Mouse (Mus musculus) heart, adult 9 months (tissue): ENCODE data around the gene Krt14.
"Not testable (repeated sequence)": the region's sequence is repeated elsewhere in the genome, so short reads cannot be mapped to it uniquely, and the experiment has no call there.

Experiments
- DNase-seq, 2 experiments: peaks; one replicate each; pipeline ENCODE4 v3.0.0; 2022; ENCODE audit warnings: low spot score in 2 of 2

The Krt14 gene

DNA sequence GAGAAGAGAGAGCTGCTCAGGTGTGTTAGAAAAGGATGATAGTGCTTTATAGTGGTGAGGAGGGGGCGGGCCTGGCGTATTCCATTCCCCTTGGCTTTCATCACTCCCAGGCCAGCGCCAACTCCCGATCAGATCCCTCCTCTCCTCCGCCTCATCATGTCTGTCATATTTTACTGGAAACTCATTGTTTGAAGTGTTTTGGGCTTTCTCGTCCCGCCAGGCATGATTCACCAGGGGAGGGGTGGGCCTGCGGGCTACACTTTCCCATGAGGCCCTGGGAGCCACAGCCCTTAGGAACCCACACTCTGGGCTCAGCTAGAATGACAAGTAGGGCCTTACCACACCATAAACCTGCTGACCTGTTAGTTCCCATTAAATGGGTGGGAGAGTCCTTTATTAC lies at the start of gene Krt14:
Gene Krt14 (minus strand): TSS at position 51 of the 400 bp plus-strand sequence.
- DNase-seq, result no peak

DNA sequence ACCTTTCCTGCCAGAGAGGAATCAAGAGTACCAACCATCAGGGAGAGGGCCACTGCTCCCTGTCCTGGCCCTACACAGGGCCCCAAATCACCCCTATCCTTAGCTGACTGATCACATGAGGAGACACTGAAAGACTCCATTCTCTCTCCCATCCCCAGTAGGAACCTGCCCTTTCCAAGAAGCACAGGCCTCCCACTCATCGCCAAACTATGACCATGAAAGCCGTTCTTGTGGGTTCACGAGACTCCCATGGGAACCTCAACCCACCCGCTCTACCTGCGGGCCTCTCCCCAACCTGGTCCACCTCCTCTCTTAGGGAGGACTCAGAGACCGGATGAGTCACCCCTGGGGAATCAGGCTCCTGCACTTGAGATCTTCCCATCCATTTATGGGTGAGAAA lies 48.2 kb upstream of the Krt14 start:
- DNase-seq, result no peak

DNA sequence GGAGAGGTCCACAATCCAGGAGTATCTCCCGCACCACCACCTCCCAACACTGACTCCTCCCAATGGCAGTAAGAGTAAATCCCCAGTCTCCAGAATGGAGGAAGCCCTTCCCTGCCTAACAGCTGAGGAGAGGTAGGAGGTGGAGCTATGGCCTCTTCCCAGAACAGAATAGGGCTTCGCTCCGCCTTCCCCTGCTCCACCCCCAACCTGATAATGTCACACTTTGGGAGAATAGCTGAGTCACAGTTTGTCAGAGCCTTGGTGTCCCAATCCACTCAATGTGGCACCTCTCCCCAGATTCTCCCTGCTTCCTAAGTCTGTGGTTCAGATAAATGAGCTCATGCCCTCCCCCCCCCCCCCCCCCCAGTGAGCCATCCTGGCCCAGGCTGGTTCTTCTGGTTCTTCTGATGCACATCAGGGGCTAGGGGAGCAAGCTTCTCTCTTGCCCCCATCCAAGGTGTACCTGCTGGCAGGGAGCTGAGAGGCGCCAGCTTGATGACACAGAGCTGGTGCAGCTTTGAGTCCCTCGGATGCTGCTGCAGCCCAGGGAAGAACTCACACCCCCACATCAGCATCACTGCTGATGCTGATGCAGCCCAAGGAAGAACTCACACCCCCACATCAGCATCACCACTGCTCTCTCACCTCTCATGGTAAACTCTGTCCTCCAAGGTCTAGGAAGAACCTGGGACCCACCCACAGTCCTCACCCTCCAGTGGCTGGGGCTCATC lies 47.2 kb upstream of the Krt14 start:
- no peak for DNase-seq

DNA sequence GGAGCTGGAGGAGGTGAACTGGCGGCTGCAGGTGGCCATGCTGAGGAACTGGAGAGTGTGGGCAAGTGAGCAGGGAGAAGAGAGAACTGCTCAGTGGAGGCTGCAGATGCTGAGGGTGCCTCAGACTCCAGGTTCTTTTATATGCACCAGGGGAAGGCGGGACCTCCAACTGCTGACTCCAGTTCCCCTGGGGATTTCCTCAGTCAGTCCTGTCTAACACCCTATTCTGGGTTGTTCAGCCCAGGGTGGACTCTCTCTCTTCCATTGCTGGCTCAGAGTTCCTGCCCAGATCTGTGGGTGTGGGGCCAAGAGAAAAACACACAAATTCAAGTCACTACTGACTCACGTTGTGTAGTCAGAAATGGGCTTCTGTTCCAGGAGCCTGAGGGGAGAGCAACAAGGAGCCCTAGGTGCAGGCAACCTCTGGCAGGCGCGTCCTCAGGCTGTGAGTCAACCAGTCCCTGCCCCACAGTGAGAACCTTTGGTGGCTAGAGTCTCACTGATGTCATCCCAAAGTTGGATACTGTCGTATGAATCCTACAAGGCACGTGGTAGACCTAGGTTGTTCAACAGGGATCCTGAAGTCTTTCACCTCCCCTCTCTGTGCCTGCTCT lies 41.6 kb upstream of the Krt14 start, which contains the start of gene Krt16:
Gene Krt16 (minus strand): TSS at position 51 of the 614 bp plus-strand sequence.
- DNase-seq, result no peak

DNA sequence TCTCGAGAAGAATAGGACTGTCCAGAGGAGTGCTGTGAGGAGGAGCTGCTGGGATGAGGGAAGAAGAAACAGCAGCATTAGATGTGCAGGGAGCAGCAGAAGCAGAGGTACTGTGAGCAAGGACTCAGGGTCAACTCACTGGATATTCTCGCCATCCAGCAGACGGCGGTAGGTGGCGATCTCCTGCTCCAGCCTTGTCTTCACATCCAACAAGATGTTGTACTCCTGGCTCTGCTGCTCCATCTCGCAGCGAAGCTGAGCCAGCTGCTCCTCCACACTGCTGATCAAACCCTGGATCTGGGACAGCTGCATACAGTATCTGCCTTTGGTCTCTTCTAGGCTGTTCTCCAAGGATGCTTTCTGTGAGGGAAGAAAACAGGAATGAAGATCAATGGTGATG lies 39.1 kb upstream of the Krt14 start:
- not testable (repeated sequence) for DNase-seq

DNA sequence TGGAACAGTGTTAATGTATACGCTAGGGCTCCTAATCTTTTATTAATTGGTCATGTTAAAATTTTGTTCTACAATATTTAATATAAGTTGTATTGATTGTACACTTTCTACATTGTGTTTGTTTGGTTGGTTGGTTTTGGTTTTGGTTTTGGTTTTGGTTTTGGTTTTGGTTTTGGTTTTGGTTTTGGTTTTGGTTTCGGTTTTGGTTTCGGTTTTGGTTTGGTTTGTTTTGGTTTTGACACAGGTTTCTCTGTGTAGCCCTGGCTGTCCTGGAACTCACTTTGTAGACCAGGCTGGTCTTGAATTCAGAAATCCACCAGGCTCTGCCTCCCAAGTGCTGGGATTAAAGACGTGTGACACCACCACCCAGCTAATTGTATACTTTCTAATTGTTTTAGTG lies 32.9 kb upstream of the Krt14 start:
- not testable (repeated sequence) for DNase-seq

DNA sequence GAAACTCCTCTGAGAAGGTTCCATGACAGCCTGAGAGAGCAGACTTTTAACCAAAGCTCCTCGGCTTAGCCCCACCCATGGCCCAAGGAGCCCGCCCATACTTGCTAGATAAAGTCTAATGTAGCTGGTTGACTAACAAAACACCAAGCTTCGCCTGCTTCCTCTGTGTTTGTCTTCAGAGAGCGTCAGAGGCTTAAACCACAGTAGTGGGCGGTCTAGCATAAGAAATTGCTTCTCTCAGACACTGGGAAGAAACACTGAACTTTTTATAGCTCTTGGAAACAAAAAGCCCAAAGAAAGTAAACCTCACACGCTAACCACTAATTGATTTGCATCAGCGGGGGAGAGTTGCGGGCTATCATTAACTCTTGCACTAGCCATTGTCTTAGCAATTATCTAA lies 14.4 kb upstream of the Krt14 start:
- DNase-seq, result no peak

DNA sequence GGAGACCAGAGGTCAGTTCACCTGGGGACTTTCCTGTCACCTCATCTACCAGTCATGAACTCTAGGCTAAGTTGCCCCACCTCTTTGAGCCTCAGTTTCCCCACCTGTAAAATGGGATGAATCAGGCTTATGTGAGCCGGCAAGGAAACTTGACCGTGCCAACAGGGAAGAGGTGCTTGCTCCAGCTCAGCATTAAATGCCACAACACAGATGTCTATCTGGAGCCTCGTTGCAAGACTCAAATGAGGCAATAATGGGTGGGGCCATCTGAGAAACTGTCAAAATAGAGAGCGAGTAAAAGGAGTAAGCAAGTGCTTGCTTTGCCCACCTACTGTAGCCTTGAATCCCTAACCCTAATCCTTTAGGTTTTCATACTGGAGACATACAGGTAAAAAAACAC lies 12.0 kb upstream of the Krt14 start:
- no peak for DNase-seq

DNA sequence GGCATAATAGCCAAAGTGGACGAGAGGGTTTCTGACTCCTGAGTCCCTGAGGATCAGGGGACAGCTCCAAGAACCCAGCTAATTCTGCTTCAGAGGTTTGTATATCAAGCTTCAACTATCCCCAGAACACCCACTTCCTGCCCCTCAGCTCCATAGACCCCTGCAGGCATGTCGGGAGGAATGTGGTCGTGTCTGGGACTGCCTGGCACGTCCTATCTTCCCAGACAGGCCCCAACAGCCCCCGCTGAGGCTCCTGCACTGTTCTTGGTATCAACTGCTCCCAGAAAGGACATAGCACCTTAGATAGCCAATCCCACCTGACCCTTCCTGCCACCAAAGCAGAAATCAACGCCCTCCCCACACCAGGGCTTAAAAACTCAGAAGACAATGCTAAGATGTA lies 1.2 kb upstream of the Krt14 start:
- DNase-seq, result no peak

DNA sequence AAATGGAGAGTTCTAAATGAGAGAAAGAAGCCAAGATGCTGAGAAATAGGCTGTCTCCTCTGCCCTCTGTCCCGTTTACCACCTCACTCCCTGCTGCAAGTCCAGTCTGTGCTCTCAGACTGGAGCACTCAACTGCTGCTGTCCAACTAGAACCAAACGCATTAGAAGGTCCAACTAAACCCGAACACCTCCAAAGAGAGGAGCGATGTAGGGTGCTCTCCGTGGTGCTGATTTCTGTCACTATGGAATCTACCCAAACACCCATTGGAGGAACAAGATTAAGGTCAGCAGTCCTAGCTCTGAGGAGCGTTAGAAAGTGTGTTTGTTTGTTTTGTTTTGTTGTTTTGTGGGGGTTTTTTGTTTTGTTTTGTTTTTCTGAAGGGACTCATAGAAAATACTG lies 3.9 kb downstream of the Krt14 start:
- DNase-seq, result no peak

DNA sequence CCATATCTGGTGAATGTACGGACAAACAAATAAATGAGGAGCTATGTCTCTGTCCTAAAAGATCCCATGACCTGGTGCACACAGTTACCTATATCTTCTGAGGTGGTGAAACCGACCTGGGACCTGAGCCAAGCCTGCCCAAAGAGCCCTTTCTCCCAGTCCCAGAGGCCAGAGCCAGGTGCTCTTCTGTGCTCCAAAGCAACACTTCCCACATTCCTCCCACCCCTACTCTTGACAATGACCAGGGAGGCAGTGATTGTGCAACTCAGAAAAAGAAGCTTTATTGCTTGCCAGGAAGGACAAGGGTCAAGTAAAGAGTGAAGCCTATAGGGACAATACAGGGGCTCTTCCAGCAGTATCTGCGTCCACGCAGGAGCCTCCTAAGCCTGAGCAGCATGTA lies 4.4 kb downstream of the Krt14 start:
- DNase-seq, result no peak

DNA sequence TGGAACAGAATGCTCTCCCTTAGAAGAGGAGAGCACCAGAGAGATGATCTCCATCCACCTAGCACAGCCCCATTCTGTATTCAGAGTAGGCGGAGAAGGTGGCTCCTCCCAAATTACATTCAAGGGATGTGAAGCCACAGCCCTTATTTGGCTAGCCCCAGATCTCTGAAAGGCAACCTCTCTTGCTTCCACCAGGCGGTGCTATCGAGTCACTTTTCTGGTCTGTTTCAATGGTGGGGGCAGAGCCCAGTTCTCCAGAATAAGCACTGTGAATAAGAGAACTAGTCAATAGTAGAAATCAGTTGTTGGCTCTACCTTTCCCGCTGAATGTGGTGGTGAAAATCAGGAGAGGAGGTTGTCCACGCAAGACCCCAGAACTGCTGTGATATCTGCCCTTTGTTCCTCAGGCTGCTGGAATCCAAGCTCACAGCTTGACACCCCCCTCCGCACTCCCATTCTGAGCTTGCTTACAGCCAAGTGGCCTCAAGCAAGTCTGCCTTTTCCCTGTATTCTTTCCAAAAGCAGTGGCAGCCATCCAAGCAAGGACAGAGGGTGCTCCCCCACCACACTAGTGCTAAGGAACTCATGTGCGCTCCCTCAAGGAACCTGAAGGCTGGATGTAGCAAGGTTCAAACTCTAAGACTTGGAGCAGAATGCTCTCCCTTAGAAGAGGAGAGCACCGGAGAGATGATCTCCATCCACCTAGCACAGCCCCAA lies 7.1 kb downstream of the Krt14 start:
- DNase-seq, result no peak

DNA sequence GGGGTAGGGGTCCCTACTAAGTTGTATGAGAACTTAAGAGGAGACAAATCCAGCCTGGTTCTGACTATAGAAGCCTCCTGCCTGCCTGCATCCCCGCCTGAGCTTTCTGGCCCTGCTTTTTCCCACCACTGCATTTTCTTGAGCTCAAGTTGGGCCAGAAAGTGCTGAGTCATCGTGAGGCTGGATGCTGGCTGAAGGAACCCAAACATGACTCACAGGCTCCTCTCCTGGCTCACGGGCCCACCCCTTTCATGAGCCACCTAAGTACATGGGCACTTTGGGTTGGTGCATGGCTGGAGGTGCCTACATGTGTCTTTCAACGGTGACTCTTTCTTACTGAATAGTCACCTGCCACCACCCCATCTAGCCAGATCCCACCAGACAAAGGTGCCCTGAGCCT lies 8.7 kb downstream of the Krt14 start:
- no peak for DNase-seq

DNA sequence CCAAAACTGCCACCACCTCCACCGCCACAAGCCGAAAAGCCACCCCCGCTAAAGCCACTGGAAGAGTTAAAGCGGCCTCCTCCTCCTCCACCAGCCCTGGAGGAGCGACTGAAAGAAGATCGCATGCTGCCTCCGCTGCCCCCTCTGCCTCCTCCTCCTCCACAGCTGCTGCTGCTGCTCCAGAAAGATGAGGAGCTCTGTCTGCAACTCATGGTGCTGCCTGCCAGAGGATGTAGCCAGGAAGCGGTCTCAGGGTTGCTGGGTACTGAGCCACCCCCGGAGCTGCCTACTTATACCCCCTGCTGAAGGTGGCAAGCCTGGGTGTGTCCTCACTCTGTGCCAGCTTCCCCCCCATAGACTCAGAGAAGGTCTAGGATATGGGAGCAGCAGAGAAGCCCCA lies 14.4 kb downstream of the Krt14 start, which contains the start of gene Krt9:
Gene Krt9 (minus strand): TSS at position 255 of the 400 bp plus-strand sequence.
- no peak for DNase-seq

DNA sequence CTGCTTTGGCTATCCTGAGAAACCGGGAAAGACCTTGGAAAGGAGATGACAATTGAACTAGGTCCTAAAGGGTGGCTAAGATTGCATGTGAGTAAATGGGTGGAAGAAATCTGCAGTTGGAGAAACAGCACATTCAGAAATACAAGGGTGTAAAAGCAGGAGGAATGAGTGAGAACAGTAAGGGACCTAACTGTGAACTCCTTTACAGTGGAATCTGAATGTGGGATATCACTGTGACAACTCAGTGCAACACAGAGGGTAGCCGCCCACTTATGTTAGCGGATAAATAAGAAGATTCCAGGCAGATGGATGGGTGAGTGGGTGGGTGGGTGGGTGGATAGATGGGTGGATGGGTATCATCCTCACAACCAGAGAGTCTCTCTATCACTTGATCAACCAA lies 15.5 kb downstream of the Krt14 start:
- DNase-seq, result no peak

DNA sequence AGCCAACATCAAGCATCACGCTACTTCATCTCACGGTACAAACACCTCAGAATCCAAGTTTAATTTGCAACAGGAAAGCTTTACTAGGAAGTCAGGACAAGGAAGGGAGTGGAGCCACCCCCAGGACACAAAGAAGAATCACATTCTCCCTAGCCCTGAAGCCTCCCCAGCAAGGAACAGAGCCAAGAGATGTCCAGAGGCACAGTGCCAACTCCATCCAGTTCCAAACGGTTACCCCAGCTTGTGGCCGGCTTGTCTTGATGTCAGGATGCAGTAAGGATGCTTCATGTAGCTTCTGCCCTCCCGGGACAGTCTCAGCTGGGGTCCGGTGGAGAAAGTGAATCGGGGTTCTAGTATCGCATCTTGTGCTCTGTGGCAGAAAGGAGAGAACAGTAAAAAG lies 20.6 kb downstream of the Krt14 start:
- DNase-seq, result no peak

DNA sequence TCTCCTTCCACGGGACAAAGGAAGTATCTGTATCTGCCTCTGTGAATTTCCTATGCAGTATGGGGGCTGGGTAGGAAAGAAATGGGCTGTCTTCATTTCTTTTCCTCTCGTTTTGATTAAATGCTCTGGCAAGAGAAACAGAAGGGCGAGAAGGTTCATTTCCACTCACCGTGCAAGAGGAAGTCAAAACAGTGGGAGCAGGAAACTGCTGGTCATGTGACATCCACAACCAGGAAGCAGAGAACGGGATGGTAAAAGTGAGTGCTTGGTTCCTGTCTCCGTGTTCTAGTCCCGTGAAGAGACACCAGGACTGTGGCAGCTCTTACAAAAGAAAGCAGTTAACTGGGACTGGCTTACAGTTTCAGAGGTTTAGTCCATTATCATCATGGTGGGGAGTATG lies 25.6 kb downstream of the Krt14 start:
- no peak for DNase-seq

DNA sequence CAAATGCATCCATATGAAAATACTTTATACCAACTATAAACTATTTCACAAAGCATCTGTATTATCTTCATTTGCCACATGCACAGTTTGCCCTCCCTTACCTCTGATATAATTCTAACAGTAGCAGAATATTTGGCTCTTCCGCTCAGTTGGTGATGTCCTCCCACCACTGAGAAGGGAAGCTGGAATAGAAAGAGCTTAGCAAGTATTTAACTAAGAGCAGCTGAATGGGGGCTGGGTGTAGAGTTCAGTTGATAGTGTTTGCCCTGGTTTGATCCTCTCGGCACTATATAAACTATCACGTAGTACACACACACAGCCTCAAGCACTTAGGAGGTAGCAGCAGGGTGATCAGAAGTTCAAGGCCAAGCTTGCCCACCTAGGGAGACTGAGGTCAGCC lies 28.1 kb downstream of the Krt14 start:
- DNase-seq, result no peak

DNA sequence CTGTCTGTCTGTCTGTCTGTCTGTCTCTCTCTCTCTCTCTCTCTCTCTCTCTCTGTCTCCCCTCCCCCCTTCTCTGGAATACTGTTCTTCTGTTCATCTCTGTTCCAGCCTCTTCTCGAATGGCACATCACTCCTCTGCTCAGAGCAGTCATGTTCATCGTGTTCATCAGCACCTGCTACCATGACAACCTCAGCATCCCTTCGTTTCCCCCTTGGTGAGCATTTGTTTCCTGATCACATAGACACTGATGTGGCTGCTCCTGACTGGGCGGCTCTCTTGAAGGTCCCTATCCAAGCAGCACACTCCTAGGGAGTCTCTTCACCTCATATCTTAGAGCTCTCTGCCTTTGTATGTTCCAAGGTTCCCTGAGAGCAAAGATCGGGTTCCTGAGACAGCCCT lies 29.0 kb downstream of the Krt14 start:
- no peak for DNase-seq

DNA sequence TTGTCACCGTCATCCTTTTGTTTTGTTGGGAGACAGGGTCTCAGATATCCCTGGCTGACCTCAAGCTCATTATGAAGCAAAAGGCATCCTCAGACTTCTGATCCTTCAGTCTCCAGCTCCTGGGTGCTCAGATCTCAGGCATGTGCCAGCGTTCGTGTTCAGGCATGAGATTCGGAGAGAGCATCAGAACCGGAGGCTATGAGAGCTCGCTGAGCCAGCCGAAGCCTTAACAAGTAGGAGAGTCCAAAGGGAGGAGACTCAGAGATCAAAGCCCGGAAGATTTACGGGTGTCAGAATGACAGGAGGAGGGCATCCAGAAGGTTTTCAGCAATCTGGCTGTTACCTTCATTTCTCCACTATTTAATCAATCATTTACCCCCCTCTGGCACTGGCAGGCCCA lies 30.6 kb downstream of the Krt14 start:
- no peak for DNase-seq

DNA sequence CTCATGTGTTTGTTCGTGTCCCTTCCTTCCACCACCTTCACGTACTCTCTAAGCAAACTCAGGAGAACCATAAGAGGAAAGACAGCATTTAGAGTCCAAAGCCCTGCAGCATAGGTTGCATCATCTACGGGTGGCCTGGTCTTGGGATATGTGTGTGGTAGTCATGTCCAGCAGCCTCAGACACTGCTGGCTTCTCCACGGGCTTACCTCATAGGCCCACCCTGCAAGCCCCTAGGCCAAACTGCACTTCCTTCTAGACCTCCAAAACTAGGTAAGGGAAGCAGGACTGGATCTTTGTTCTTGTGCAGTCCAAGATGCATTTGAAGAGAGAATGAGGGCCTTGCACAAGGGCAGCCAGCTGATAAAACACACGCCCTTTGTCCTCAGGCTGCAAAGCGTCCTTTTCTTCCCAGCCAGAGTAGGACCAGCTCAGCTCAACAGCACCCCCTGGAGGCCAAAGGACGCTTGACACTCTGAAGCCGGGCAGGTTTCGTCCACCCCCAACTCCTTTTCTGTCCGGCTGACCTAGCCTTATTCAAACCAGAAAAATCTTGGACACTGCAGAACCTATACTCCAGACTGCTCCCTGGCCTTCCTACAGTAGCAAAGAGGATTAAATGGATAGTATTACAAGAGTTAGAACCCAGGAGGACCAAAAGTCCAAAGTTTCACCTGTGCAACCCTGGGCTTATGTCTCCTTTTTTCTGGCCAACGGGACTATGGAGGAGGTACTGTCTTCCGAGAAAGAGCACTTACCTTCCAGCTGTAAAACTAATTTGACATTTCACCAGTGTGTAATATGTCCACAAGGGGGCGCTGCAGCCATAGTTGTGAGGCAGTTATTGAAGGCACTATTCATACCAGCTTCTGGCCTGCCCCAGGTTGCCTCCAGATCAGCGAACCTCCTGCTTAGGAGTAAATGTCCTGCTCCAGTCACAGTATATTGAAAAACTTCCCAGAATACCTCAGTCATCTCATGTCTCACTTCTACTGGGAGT lies 38.3 kb downstream of the Krt14 start:
- DNase-seq, result peak in 1 of 2 experiments; percentile 34

DNA sequence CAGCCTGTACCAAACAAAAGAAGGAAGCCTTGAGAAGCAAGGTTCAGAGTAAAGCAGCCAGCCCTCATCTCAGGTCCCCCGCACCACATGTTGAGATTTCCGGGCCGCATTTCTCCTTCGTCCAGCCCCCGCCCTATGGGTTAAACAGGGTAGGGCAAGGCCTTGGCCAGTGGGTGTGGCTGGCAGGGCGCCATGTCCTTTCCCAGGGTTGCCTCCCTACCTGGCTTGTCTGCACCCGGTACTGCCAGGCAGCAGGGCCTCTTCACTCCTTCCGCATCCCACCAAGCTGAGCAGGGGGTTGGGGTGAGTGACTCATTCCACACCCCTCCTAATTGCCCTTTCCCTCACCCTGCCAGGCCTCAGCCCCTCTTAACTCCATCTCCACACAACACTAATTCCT lies 39.3 kb downstream of the Krt14 start:
- peak; percentile 7 to 8 for DNase-seq
